Comparison of ENCODE assay signal across 10 mouse cellular contexts in genomic region chr4:133827887-133828794, GRCm38 (mm10). TPM values are rescaled to one million over a fixed set of nuclear protein-coding genes. Genes with fewer than 3 reads are reported as not detected.
DNase-seq lines count a peak whose midpoint lies in the region; ATAC-seq lines count a peak whose summit lies in the region.
"Had no signal": no experiment of that assay in that cellular context is flagged by ENCODE, and none has a peak within 500 bp of the region (broad histone marks: within the 10 kb centered on the region; RNA-seq: fewer than 3 reads in every experiment).

No protein-coding gene starts in this region.

- no peak for DNase-seq in lung, postnatal 14 days
- peak; percentile 52 for DNase-seq in c-Kit-positive CD71-positive TER-119-negative erythroid progenitor cells, embryonic 14.5 days (ENCODE audit: low read depth)
- no peak for DNase-seq in cerebellum, adult 9-11 months
- DNase-seq: adrenal gland, postnatal 36 days; gastrocnemius, postnatal 25 days had no signal

- no peaks in the 10 kb centered on the region for H3K27me3 ChIP-seq in lung, embryonic 16.5 days (ENCODE audit: control insufficient read depth, insufficient read depth, low read depth, low read length)
- H3K27me3 ChIP-seq in neural tube, embryonic 15.5 days (replicated peaks), result peaks cover 6% of the 10 kb centered on the region; the same call in 1 of the 2 replicates

- H3K4me1 ChIP-seq in lung, embryonic 16.5 days (replicated peaks; ENCODE audit: control insufficient read depth, insufficient read depth, low read length), result peaks cover 5% of the 10 kb centered on the region; the same call in 1 of the 2 replicates
- H3K4me1 ChIP-seq in neural tube, embryonic 15.5 days, result peaks cover 17% of the 10 kb centered on the region

- no peak for ATAC-seq in lung, embryonic 16.5 days (ENCODE audit: low read depth)
- ATAC-seq in inflammation-experienced regulatory T-cells, adult 6 months, result peak; percentile 71
- no peak for ATAC-seq in neural tube, embryonic 15.5 days (ENCODE audit: low FRiP score)
- ATAC-seq in frontal cortex, adult (ENCODE audit: low TSS enrichment), result no peak
- no peak for ATAC-seq in cerebellum, adult (ENCODE audit: insufficient number of reproducible peaks, low FRiP score, low TSS enrichment)

- no peak overlapping the region for H3K4me3 ChIP-seq in lung, embryonic 16.5 days (ENCODE audit: low read length)
- no peak overlapping the region for H3K4me3 ChIP-seq in neural tube, embryonic 15.5 days (replicated peaks)

- 23% methylated on average over 25 of the region's 25 CpGs for WGBS in lung, embryonic 16.5 days
- 13% methylated on average over 25 of the region's 25 CpGs for WGBS in neural tube, embryonic 15.5 days

- peak overlapping the region; percentile 17; the same call in 1 of the 2 replicates for H3K27ac ChIP-seq in lung, embryonic 16.5 days (ENCODE audit: low read length)
- no peak overlapping the region for H3K27ac ChIP-seq in neural tube, embryonic 15.5 days (replicated peaks)

- H3K4me2 ChIP-seq in lung, embryonic 16.5 days (ENCODE audit: low read depth, low read length), result peak overlapping the region; percentile 19; the same call in 1 of the 2 replicates
- peak overlapping the region; percentile 37 for H3K4me2 ChIP-seq in neural tube, embryonic 15.5 days

- no peaks in the 10 kb centered on the region for H3K9me3 ChIP-seq in lung, embryonic 16.5 days (ENCODE audit: control insufficient read depth, low read length)
- no peaks in the 10 kb centered on the region for H3K9me3 ChIP-seq in neural tube, embryonic 15.5 days (replicated peaks)

- H3K36me3 ChIP-seq in lung, embryonic 16.5 days (ENCODE audit: control insufficient read depth, insufficient read depth, low read length), result no peaks in the 10 kb centered on the region
- H3K36me3 ChIP-seq in neural tube, embryonic 15.5 days, result no peaks in the 10 kb centered on the region

- H3K9ac ChIP-seq in lung, embryonic 16.5 days (ENCODE audit: low read length), result no peak overlapping the region; the same call in 1 of the 2 replicates
- H3K9ac ChIP-seq in neural tube, embryonic 15.5 days (replicated peaks), result no peak overlapping the region

RNA-seq across cellular contexts. Expression of gene Rps6ka1, which starts 59.5 kb away (rescaled TPM):
- 46.1 and 46.2 TPM in 2 replicates for polyA plus RNA-seq in lung, embryonic 16.5 days (2015; fragmentation: Nextera tagmentation; extraction: Ambion mirVana)
- polyA plus RNA-seq in inflammation-experienced regulatory T-cells, adult 6 months (2017; shearing (Covaris generic)), result 100 to 1,000 TPM in 1 of 3 experiments, 10 to 100 TPM in 2; 88.8 to 145 (median 91.9) TPM
- polyA plus RNA-seq in neural tube, embryonic 15.5 days (2015; fragmentation: Nextera tagmentation; extraction: Ambion mirVana), result 23.7 and 38.8 TPM in 2 replicates
